Mouse (Mus musculus) CH12F3 (cell line): ENCODE measurements around the gene Prpf6.

Source experiments
- in situ Hi-C: fragments of 300-500 bp; cut with MboI; formaldehyde crosslinking; loops from 2 replicates; pipeline ENCODE4 v1.14.3; 2020; ENCODE audit warnings: low sequenced_read_pairs

Prpf6 gene

DNA sequence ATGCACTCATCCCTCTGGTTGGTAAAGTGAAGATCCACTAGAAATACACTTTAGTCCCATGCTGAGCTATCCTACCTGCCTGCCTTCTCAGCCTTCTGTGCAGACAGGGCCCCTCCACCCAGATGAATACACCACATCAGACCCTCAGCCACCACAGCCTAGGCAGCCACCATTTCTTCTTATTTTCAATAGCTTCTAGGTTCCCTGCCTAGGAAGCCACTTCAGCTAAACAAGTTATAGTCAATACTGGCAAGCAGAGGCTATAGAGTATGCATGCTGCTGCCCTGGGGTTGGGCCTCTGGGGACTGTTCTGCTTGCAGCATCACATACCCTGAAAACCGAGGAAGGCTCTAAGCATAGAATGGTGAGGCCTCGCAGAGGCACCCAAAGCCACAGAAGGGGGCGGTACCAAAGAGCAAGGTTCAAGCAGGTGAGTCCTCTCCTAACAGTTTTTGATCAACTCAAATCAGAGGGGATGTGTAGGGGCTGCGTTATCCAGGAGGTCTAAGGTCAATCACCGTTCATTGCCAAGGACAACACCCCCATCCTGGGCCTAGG, at the start of gene Prpf6:
Gene Prpf6 (plus strand): TSS at position 341 of the 558 bp plus-strand sequence.
- in situ Hi-C loops = no loop called here

DNA sequence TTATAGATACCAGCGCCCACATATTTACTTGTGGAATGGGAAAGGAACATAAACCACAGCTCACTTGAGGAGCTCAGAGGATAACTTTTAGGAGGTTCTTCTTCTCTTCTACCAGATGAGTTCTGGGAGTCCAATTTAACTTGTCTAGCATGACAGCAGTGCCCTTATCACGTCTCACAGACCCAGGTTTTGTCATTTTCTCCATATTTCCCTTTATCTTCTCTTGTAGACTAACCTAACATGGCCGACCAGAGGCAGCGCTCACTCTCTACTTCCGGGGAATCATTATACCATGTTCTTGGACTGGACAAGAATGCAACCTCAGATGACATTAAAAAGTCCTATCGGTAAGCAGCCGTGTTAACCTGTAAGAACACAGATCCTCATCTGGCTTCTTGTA, 45.5 kb upstream of the Prpf6 start:
- in situ Hi-C loops = no loop called here

GRCm38 (mm10) chr2:181548227-181548626, 43.4 kb upstream of the Prpf6 start:
- in situ Hi-C loops = no loop called here

- in situ Hi-C loops = no loop called here
These were observed 43.0 kb upstream of the Prpf6 start for GRCm38 (mm10) chr2:181548682-181549081.

DNA sequence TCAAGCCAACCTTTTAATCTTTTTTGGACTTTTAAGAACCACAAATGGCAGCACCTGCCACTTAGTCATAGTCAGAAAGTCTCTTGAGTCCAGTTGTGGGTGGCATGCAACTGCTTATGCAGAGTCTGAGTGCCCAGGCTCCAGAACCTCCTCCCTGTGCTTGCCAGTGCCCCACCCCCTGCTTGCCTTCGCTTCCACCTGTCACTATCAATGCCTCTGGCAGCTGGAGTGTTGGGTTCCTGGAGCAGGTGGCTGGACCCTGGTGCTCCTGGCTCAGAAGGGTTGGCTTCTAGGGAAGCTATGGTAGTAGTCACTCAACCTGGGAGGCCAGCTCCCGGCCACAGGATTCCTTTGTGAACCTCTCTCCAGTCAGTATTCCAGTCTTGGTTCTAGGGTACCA, 41.4 kb upstream of the Prpf6 start:
- in situ Hi-C loops = no loop called here

DNA sequence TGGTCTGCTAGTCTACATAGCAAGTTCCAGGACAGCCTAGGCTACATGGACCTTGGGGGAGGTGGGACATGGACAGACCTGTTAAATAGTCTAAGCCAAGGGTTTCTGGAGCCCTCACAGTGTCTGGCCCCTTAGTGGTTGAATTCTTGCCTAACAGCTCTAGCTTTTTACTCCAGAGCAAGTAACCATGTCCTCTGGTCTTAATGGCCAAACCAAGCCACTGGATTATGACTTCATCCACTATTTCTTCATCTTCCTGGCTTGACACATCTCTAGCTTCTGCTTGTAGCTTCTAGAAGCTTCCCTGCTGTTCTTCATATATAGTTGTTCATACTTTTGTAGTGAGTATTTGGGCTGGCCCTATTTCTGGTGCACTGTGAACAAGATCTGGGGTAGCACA, 37.9 kb upstream of the Prpf6 start:
- in situ Hi-C loops = no loop called here

DNA sequence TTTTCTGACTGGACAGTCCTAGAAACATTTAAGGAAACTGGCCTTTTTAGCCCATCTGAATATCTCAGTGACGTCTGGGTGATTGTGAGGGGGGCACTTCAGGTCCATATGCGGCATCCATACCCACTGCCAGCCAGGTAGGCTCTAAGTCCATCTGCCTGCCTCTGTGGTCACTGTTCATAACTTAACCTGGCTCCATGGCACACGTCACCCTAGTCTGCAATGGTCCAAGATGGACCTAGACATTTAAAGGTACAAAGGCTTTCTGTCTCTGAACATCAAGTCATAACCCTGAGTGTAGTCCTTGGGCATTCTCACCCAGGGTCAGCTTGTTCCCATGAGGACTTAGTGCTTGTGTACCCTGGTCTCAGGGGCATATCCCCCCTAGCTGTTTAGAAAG, 24.3 kb upstream of the Prpf6 start:
- in situ Hi-C loops = no loop called here

DNA sequence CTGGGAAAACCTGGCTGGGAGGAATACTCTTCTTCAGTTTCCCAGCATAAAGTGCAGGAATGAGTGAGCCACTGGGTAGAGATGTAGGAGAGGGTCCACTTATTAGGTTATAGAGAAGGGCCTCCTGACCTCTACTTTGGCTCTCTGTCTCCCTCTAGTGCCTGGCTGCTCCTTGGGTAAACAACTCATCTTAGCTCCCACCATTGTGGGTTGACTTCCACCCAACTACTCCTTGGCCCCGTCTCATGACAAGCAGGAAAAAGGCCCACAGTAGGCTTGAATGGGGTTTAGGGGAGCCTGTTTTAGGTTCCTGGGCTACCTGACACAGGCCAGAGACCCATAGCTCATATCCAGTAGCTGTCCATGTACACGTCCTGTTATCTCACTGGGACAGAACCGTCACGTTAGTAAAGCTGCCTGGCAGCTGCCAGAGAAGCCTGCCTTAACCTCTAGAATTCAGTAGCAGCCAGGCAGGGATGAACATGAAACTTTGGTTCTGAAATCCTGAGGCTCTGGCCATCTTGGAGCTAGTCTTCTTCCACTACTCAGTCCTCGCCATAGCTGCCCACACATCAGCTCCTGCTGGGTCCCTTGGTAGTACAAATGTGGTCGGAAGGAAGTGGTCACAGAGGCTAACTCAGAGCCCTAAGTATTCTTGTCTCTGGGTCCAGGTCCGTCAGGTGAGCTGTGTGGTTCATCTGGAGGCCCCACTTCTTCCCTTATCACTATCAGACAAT, 23.2 kb upstream of the Prpf6 start:
- in situ Hi-C loops = no loop called here

- in situ Hi-C loops = loop anchor here (10.0 kb wide), 1 partner anchor 175 kb away; no protein-coding TSS in a partner anchor
These were observed 21.8 kb upstream of the Prpf6 start for GRCm38 (mm10) chr2:181569856-181570255.

GRCm38 (mm10) chr2:181570375-181570774, 21.3 kb upstream of the Prpf6 start:
- in situ Hi-C loops = loop anchor here (10.0 kb wide), 1 partner anchor 176 kb away; no protein-coding TSS in a partner anchor

GRCm38 (mm10) chr2:181570921-181571595, 20.6 kb upstream of the Prpf6 start:
- in situ Hi-C loops = loop anchor here (10.0 kb wide), 1 partner anchor 176 kb away; no protein-coding TSS in a partner anchor

DNA sequence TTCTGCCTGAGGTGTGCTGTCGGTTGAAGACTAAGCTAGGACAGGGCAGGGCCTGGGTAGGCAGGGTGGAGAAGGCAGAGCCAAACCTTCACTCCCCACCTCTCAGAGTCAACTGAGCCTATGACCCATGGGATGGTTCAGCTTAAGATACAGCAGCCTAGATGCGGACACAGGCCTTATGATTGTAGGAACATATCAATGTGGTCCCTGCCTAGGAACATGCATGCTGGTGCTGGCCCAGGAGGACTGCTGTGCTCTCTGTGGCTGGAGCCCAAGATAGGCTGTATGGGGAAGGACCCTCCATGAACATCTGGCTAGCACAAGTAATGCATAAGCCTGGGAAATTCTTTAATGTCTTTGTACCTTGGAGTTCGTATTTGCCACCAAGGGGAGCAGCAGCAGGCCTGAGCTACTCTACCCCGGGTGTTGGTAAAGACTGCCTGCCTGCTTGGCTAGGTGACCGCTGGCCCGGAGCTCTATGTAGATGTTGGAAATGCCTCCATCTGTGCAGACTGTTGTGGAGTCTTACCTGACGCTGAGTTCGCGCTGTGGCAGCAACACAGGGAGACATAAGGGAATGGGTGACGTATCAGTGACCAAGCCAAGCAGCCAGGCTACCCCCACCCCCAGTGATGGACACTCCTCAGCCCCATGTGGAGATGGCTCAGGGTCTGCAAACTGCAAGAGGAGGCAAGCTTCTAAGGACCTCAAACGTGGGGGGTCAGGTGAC, 19.6 kb upstream of the Prpf6 start:
- in situ Hi-C loops = loop anchor here (10.0 kb wide), 1 partner anchor 177 kb away; no protein-coding TSS in a partner anchor

DNA sequence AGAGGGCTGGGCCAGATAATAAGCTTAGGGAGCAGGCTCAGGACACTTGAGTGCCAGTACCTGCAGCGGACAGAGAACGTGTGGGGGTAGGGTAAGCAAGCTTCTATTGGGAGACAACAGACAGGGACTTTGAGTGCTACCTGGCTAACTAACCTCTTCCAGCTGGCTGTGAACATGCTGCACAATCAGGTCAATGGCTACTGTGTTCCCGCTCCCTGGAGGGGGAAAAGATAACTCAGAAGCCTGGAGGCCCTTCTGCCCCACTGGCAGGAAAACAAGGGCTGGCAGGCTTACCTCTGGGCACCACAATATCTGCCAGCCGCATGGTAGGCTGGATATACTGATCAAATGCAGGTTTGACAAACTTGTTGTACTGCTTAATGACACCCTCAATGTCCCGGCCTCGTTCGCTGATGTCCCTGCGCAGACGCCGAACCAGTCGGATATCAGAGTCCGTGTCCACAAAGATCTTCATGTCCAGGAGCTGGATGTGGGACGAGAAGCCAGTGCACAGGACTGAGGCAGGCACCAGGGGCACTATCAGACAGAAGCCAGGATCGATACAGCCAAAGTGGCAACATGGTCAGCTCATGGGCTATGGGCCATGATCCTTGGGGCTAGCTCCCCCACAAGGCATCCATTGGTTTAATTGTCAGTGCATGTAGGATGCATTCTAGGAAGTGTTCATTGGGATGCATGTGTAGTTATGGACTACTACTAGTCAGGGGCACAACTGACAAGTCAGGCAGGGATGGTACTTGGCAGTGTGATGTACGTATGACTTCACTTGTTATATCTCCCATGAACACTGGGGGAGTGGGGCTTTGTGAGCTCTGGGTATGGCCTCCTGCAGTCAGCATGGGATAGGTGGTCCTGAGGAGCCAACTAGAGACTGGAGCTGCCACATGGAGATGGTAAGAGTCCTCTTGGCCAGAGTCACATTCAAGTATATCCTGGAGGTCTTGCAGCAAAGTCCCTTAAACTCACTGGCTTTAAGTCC, 18.4 kb upstream of the Prpf6 start:
- in situ Hi-C loops = loop anchor here (10.0 kb wide), 1 partner anchor 178 kb away; no protein-coding TSS in a partner anchor

GRCm38 (mm10) chr2:181573961-181574360, 17.7 kb upstream of the Prpf6 start:
- in situ Hi-C loops = loop anchor here (10.0 kb wide), 1 partner anchor 179 kb away; no protein-coding TSS in a partner anchor

GRCm38 (mm10) chr2:181574921-181575545, 16.6 kb upstream of the Prpf6 start:
- in situ Hi-C loops = loop anchor here (10.0 kb wide), 1 partner anchor 180 kb away; no protein-coding TSS in a partner anchor

- in situ Hi-C loops = loop anchor here (10.0 kb wide), 1 partner anchor 182 kb away; no protein-coding TSS in a partner anchor
These were observed 15.1 kb upstream of the Prpf6 start for GRCm38 (mm10) chr2:181576613-181577012.

- in situ Hi-C loops = loop anchor here (10.0 kb wide), 1 partner anchor 182 kb away; no protein-coding TSS in a partner anchor
These were observed 14.5 kb upstream of the Prpf6 start for GRCm38 (mm10) chr2:181577126-181577525.

DNA sequence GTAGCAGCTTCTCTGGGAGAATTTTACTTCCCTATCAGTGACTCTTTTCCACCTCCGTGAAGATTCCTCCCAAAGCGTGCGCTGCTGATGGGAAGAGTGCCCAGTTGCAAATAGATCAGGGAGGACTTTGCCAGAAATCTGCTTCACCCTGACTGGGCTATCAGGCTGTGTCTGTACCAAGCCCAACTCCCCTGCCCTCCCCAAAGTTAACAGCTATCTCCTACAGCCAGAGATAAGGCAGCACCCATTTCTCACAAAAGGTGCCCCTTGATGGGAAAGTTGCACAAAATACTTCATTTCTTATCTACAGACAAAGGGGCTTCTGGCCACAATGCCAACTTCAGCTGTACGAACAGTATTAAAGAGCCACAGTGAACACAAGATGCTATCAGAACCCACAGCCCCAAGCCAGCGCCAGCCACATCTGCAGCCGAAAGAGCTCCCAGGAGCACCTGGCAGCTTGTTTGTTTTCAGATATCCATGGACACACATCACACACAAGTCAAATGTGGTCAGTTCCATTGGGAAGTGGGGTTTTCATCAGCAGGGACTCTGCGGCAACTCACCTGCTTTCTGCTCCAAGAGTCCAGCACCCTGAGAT, 13.6 kb upstream of the Prpf6 start:
- in situ Hi-C loops = loop anchor here (10.0 kb wide), 1 partner anchor 183 kb away; no protein-coding TSS in a partner anchor
